In the genomic region with DNA sequence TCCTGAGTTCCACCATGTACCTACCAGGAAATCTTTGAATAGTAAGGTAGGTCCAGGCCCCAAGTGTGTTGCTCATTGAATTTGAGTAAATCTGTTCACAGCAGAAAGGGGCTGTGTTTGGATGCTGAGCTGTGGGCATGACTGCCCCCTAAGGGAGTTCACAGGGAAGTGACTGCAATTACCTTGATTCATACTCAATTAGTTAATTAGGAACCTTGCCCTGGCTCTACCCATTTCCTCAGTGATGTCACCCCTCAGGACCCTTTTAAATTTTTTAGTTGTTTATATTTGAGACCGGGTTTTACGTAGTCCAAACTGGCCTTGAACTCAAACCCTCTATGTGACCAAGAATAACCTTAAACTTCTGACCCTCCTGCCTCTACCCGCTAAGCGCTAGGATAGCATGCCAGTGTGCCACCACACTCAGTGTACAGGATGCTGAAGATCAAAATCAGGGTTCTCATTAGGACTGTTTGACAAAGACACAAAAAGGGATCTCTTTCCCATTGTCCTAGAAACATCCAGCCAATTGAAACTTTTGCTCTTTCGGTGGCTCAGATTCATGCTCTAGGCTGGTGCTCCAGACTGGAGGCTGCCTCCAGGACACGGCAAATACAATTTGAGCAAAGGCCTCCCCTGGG, we compare ENCODE assay signal across 8 mouse cellular contexts. TPM values are rescaled to one million over a fixed set of nuclear protein-coding genes. Genes with fewer than 3 reads are reported as not detected.
A peak's percentile ranks its signal among the peaks of the same experiment; 100 is the strongest.
DNase-seq lines count a peak whose midpoint lies in the region; ATAC-seq and TF ChIP-seq lines count a peak whose summit lies in the region.

No protein-coding gene starts in this region.

- peak; percentile 29 for TF ChIP-seq CTCF in liver, postnatal 0 days (IDR thresholded peaks at IDR 0.05; ENCODE audit: low read depth)

- no peaks in the 10 kb centered on the region for H3K9me3 ChIP-seq in forebrain, embryonic 16.5 days (ENCODE audit: control insufficient read depth, low read length)
- no peaks in the 10 kb centered on the region for H3K9me3 ChIP-seq in liver, postnatal 0 days (ENCODE audit: low read length)

- DNase-seq in embryo, embryonic 10 days (ENCODE audit: low spot score), result peak; percentile 52
- no peak for DNase-seq in embryo, embryonic 9.5 days (ENCODE audit: extremely low spot score)
- DNase-seq in liver, postnatal 0 days, result no peak
- no peak for DNase-seq in adrenal gland, postnatal 10 days
- no peak for DNase-seq in c-Kit-positive CD71-positive TER-119-positive erythroid progenitor cells, embryonic 14.5 days (ENCODE audit: low spot score)
- no peak for DNase-seq in gastrocnemius, postnatal 36 days

- WGBS in forebrain, embryonic 16.5 days, result 5% methylated on average over 6 of the region's 6 CpGs
- WGBS in liver, postnatal 0 days (ENCODE audit: insufficient replicate concordance), result 15% methylated on average over 6 of the region's 6 CpGs

- intact Hi-C loops in gastrocnemius, postnatal 36 days (cut with DNase I), result loop anchor here (5.0 kb wide), 1 partner anchor 137 kb away; no protein-coding TSS in a partner anchor

- H3K4me3 ChIP-seq in forebrain, embryonic 16.5 days (replicated peaks; ENCODE audit: low read length), result peak overlapping the region; percentile 77
- peak overlapping the region; percentile 55 for H3K4me3 ChIP-seq in liver, postnatal 0 days (ENCODE audit: low read depth, low read length)

- peak overlapping the region; percentile 77 for H3K9ac ChIP-seq in forebrain, embryonic 16.5 days (replicated peaks; ENCODE audit: low read depth, low read length)
- H3K9ac ChIP-seq in liver, postnatal 0 days (replicated peaks), result peak overlapping the region; percentile 51; the same call in 1 of the 2 replicates

- peak overlapping the region; percentile 98 for H3K4me2 ChIP-seq in forebrain, embryonic 16.5 days (ENCODE audit: low read length)
- peak overlapping the region; percentile 85 for H3K4me2 ChIP-seq in liver, postnatal 0 days (ENCODE audit: low read depth, low read length)

- peaks cover 9% of the 10 kb centered on the region for H3K4me1 ChIP-seq in forebrain, embryonic 16.5 days (replicated peaks; ENCODE audit: control insufficient read depth, insufficient read depth, low read length)
- peaks cover 12% of the 10 kb centered on the region for H3K4me1 ChIP-seq in liver, postnatal 0 days (ENCODE audit: insufficient read depth)

- peak; percentile 50 for ATAC-seq in CD4-positive, CD25-positive, alpha-beta regulatory T cell, adult 4 months
- ATAC-seq in forebrain, embryonic 16.5 days, result peak; percentile 54
- peak; percentile 18 for ATAC-seq in liver, postnatal 0 days

- no peaks in the 10 kb centered on the region for H3K36me3 ChIP-seq in forebrain, embryonic 16.5 days (ENCODE audit: control insufficient read depth, insufficient read depth)
- no peaks in the 10 kb centered on the region for H3K36me3 ChIP-seq in liver, postnatal 0 days (replicated peaks; ENCODE audit: insufficient read depth, low read length)

- H3K27me3 ChIP-seq in forebrain, embryonic 16.5 days (replicated peaks; ENCODE audit: control insufficient read depth, insufficient read depth, low read length), result no peaks in the 10 kb centered on the region
- peaks cover 28% of the 10 kb centered on the region for H3K27me3 ChIP-seq in liver, postnatal 0 days (ENCODE audit: insufficient read depth, low read length)

- TF ChIP-seq EP300 in liver, postnatal 0 days (IDR thresholded peaks at IDR 0.05; ENCODE audit: low read depth), result no peak

- H3K27ac ChIP-seq in forebrain, embryonic 16.5 days (ENCODE audit: low read length), result peak overlapping the region; percentile 64; the same call in 1 of the 2 replicates
- H3K27ac ChIP-seq in liver, postnatal 0 days (ENCODE audit: low read depth), result no peak overlapping the region

RNA-seq across cellular contexts. Expression of gene Rasl11a, which starts 0.5 kb away (rescaled TPM):
- polyA plus RNA-seq in CD4-positive, CD25-positive, alpha-beta regulatory T cell, adult 4 months (2017; shearing (Covaris generic)), result 1 to 10 TPM; 3.1 to 3.2 TPM
- 11.0 and 11.4 TPM in 2 replicates for polyA plus RNA-seq in forebrain, embryonic 16.5 days (2015; fragmentation: Nextera tagmentation; extraction: Ambion mirVana)
- polyA plus RNA-seq in liver, postnatal 0 days (2015; fragmentation: Nextera tagmentation; extraction: Ambion mirVana), result 3.0 and 3.1 TPM in 2 replicates
- total RNA-seq in adrenal gland, postnatal 10 days (2021), result 1 to 10 TPM; 8.4 to 9.0 TPM
- total RNA-seq in gastrocnemius, postnatal 36 days (2021), result 1 to 10 TPM; 1.4 to 1.5 TPM

RNA-seq across cellular contexts. Expression of gene Rpl21, which starts 11.7 kb away (rescaled TPM):
- polyA plus RNA-seq in CD4-positive, CD25-positive, alpha-beta regulatory T cell, adult 4 months (2017; shearing (Covaris generic)), result 1,000 to 10,000 TPM in 1 of 2 experiments, 100 to 1,000 TPM in 1; 776 to 1,168 TPM
- 320 and 325 TPM in 2 replicates for polyA plus RNA-seq in forebrain, embryonic 16.5 days (2015; fragmentation: Nextera tagmentation; extraction: Ambion mirVana)
- 281 and 298 TPM in 2 replicates for polyA plus RNA-seq in liver, postnatal 0 days (2015; fragmentation: Nextera tagmentation; extraction: Ambion mirVana)
- 100 to 1,000 TPM; 288 to 299 TPM for total RNA-seq in adrenal gland, postnatal 10 days (2021)
- total RNA-seq in gastrocnemius, postnatal 36 days (2021), result 100 to 1,000 TPM; 104 to 128 TPM

RNA-seq across cellular contexts. Expression of gene Usp12, which starts 49.6 kb away (rescaled TPM):
- 1 to 10 TPM; 6.3 to 8.8 TPM for polyA plus RNA-seq in CD4-positive, CD25-positive, alpha-beta regulatory T cell, adult 4 months (2017; shearing (Covaris generic))
- polyA plus RNA-seq in forebrain, embryonic 16.5 days (2015; fragmentation: Nextera tagmentation; extraction: Ambion mirVana), result 16.9 and 17.5 TPM in 2 replicates
- polyA plus RNA-seq in liver, postnatal 0 days (2015; fragmentation: Nextera tagmentation; extraction: Ambion mirVana), result 6.8 and 6.9 TPM in 2 replicates
- total RNA-seq in adrenal gland, postnatal 10 days (2021), result 10 to 100 TPM; 26.3 to 30.0 TPM
- 10 to 100 TPM; 15.9 to 16.8 TPM for total RNA-seq in gastrocnemius, postnatal 36 days (2021)
